In genomic region chr17:84698727-84699126, GRCm38 (mm10) we compare ENCODE assay signal across 9 mouse cellular contexts. TPM values are rescaled to one million over a fixed set of nuclear protein-coding genes. Genes with fewer than 3 reads are reported as not detected.
DNase-seq lines count a peak whose midpoint lies in the region; ATAC-seq and TF ChIP-seq lines count a peak whose summit lies in the region.
"Had no signal": no experiment of that assay in that cellular context is flagged by ENCODE, and none has a peak within 500 bp of the region (broad histone marks: within the 10 kb centered on the region; RNA-seq: fewer than 3 reads in every experiment).

No protein-coding gene starts in this region.

- TF ChIP-seq EP300 in liver, postnatal 0 days (IDR thresholded peaks at IDR 0.05; ENCODE audit: low read depth), result no peak

- no peaks in the 10 kb centered on the region for H3K36me3 ChIP-seq in kidney, embryonic 16.5 days (ENCODE audit: insufficient read depth, low read length)
- peaks cover 4% of the 10 kb centered on the region; the same call in 1 of the 2 replicates for H3K36me3 ChIP-seq in liver, postnatal 0 days (replicated peaks; ENCODE audit: insufficient read depth, low read length)
- H3K36me3 ChIP-seq: heart, embryonic 15.5 days had no signal

- WGBS in cerebellum, adult 2 months, result 19% methylated on average over 5 of the region's 5 CpGs
- WGBS in kidney, embryonic 16.5 days, result 28% methylated on average over 5 of the region's 5 CpGs
- 26% methylated on average over 5 of the region's 5 CpGs for WGBS in liver, postnatal 0 days (ENCODE audit: insufficient replicate concordance)

- H3K9me3 ChIP-seq in kidney, embryonic 16.5 days (ENCODE audit: low read length), result no peaks in the 10 kb centered on the region
- H3K9me3 ChIP-seq in liver, postnatal 0 days (ENCODE audit: low read length), result no peaks in the 10 kb centered on the region
- H3K9me3 ChIP-seq: heart, embryonic 15.5 days had no signal

- TF ChIP-seq CTCF in cerebellum, adult 2 months (IDR thresholded peaks at IDR 0.05; ENCODE audit: borderline replicate concordance, insufficient read depth, low read depth, low read length), result peak; percentile 82
- peak; percentile 94 for TF ChIP-seq CTCF in liver, postnatal 0 days (IDR thresholded peaks at IDR 0.05; ENCODE audit: low read depth)

- H3K27ac ChIP-seq in cerebellum, adult 2 months (ENCODE audit: insufficient read depth, low read length), result no peak overlapping the region
- H3K27ac ChIP-seq in kidney, embryonic 16.5 days (ENCODE audit: low read length), result no peak overlapping the region
- H3K27ac ChIP-seq in liver, postnatal 0 days (ENCODE audit: low read depth), result no peak overlapping the region
- H3K27ac ChIP-seq: heart, embryonic 15.5 days had no signal

- no peak overlapping the region for H3K9ac ChIP-seq in kidney, embryonic 16.5 days (replicated peaks; ENCODE audit: low read length)
- H3K9ac ChIP-seq in liver, postnatal 0 days (replicated peaks), result no peak overlapping the region
- H3K9ac ChIP-seq: heart, embryonic 15.5 days had no signal

- H3K27me3 ChIP-seq in cerebellum, adult 2 months (ENCODE audit: control insufficient read depth, insufficient read depth, low read length), result no peaks in the 10 kb centered on the region
- H3K27me3 ChIP-seq in kidney, embryonic 16.5 days (ENCODE audit: insufficient read depth, low read length), result no peaks in the 10 kb centered on the region
- H3K27me3 ChIP-seq in liver, postnatal 0 days (ENCODE audit: insufficient read depth, low read length), result no peaks in the 10 kb centered on the region

- no peak overlapping the region for H3K4me2 ChIP-seq in kidney, embryonic 16.5 days (replicated peaks; ENCODE audit: low read depth, low read length)
- no peak overlapping the region for H3K4me2 ChIP-seq in liver, postnatal 0 days (ENCODE audit: low read depth, low read length)
- H3K4me2 ChIP-seq: heart, embryonic 15.5 days had no signal

- DNase-seq in 3T3-L1 (ENCODE audit: low read depth, low spot score) (peak; percentile 75), ES-CJ7 (ENCODE audit: low read depth, low spot score) (peak; percentile 56)
- peak; percentile 55 to 58 for DNase-seq in cerebellum, adult 2 months
- peak; percentile 65 for DNase-seq in forelimb bud, embryonic 11.5 days (ENCODE audit: low read depth, low spot score)
- DNase-seq in liver, postnatal 0 days, result peak; percentile 57
- peak; percentile 52 for DNase-seq in ovary, postnatal 14 days (ENCODE audit: low spot score)
- DNase-seq in urinary bladder, postnatal 36 days (ENCODE audit: low spot score in 2 of 2), result peak; percentile 31 to 39

- peak; percentile 10; the same call in 1 of the 2 replicates for ATAC-seq in kidney, embryonic 16.5 days (ENCODE audit: low FRiP score, low TSS enrichment)
- peak; percentile 67 for ATAC-seq in liver, postnatal 0 days

- H3K4me3 ChIP-seq in cerebellum, adult 2 months (replicated peaks; ENCODE audit: insufficient read depth, low read depth, low read length), result no peak overlapping the region
- H3K4me3 ChIP-seq in kidney, embryonic 16.5 days (ENCODE audit: low read length), result no peak overlapping the region
- no peak overlapping the region for H3K4me3 ChIP-seq in liver, postnatal 0 days (ENCODE audit: low read depth, low read length)
- H3K4me3 ChIP-seq: heart, embryonic 15.5 days had no signal

- TF ChIP-seq POLR2A in cerebellum, adult 2 months (IDR thresholded peaks at IDR 0.05; ENCODE audit: borderline replicate concordance, insufficient read depth, low read length), result no peak

- no peaks in the 10 kb centered on the region for H3K4me1 ChIP-seq in cerebellum, adult 2 months (ENCODE audit: control insufficient read depth, insufficient read depth, low read length)
- H3K4me1 ChIP-seq in kidney, embryonic 16.5 days (ENCODE audit: insufficient read depth, low read length), result peaks cover 24% of the 10 kb centered on the region
- H3K4me1 ChIP-seq in liver, postnatal 0 days (ENCODE audit: insufficient read depth), result peaks cover 4% of the 10 kb centered on the region; the same call in 1 of the 2 replicates
- H3K4me1 ChIP-seq: heart, embryonic 15.5 days had no signal

RNA-seq across cellular contexts. Expression of gene Abcg5, which starts 15.9 kb away (rescaled TPM):
- 0.10 and 0.17 TPM in 2 replicates for polyA plus RNA-seq in cerebellum, adult 2 months (2012; rRNA removed)
- 3.7 TPM in 2 replicates for polyA plus RNA-seq in kidney, embryonic 16.5 days (2015; fragmentation: Nextera tagmentation; extraction: Ambion mirVana)
- polyA plus RNA-seq in liver, postnatal 0 days (2015; fragmentation: Nextera tagmentation; extraction: Ambion mirVana), result 9.3 and 12.7 TPM in 2 replicates
- polyA plus RNA-seq: heart, embryonic 15.5 days had no signal

RNA-seq across cellular contexts. Expression of gene Abcg8, which starts 22.6 kb away (rescaled TPM):
- polyA plus RNA-seq in cerebellum, adult 2 months (2012; rRNA removed), result not detected in 2 replicates
- 0.25 and 0.30 TPM in 2 replicates for polyA plus RNA-seq in kidney, embryonic 16.5 days (2015; fragmentation: Nextera tagmentation; extraction: Ambion mirVana)
- 5.6 and 7.4 TPM in 2 replicates for polyA plus RNA-seq in liver, postnatal 0 days (2015; fragmentation: Nextera tagmentation; extraction: Ambion mirVana)
- polyA plus RNA-seq: heart, embryonic 15.5 days had no signal
